Mouse (Mus musculus): ENCODE measurements around the gene Itih3.

Itih3 gene

DNA sequence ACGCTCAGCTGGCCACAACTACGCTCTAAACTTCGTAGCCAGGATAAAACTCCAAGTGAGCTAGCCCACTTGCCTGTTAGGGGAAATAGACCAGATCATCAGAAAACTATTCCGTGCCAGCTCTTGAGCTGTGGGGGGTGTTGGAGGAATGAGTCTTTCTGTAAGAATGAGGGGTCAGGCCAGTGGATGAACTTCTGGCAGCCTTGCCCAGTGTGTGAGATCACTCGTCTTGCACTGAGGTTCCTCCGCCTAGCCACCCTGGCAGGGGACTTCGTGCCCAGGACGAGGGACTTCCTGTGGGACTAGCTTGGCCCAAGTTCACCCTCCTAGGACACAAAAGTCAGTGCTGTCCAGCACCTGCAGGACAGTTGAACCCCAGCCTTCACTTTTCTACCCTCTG is 19.3 kb downstream of the Itih3 start:
- in situ Hi-C loops (cut with MboI; ENCODE audit: unreplicated experiment in 2 of 2) = no loop called here

GRCm38 (mm10) chr14:30903036-30903435 is 20.5 kb downstream of the Itih3 start:
- in situ Hi-C loops (cut with MboI; ENCODE audit: unreplicated experiment in 2 of 2) = no loop called here

GRCm38 (mm10) chr14:30902628-30903027 is 20.9 kb downstream of the Itih3 start:
- in situ Hi-C loops (cut with MboI; ENCODE audit: unreplicated experiment in 2 of 2) = no loop called here

- in situ Hi-C loops (cut with MboI; ENCODE audit: unreplicated experiment in 2 of 2) = loop anchor here (5.0 to 25.0 kb wide), 2 partner anchors 32 to 788 kb away; no protein-coding TSS in a partner anchor
These were observed 23.6 kb downstream of the Itih3 start for GRCm38 (mm10) chr14:30899972-30900371.

DNA sequence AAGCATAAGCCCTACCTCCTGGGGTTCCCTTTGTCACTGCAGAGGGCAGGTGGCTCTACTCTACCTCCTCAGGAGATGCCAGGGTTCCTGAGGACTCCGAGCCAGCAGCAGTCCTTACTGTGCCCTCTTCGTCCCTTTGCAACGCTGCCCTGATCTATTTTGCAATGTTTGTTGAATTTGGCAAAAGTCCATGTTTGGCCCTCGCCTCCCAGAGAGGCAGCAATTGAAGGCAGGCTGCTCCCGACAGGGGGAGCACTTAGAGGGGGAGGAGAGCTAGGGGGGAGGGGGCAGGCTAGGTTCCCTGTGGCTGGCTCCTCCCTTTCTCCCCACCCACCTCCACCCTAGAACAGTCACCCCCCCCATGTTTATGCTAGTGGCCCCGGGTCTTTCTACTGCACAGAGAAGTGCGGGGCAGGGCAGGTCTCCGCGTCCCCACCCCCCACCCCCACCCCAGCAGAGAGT is 35.3 kb downstream of the Itih3 start:
- in situ Hi-C loops (cut with MboI; ENCODE audit: unreplicated experiment in 2 of 2) = loop anchor here in 1 of 2 experiments (25.0 kb wide), 1 partner anchor 776 kb away; no protein-coding TSS in a partner anchor

DNA sequence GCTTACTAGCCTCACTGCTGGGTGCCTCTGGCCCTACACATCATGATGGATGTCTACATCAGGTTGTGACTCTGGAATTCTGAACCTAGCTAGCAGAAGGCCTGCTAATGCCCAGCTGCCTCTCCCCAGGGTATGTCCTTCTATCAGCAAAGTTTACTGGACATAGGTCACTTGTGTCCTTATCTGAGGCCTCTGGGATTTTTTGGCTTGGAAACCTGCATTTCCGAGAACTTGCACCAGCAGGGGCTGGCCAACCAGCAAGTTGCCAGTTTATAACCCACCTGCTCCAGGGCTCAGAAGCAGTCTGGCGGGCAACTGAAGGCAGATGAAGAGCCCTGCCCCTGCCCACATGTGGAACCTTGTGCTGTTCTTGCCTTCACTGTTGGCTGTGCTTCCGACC is 37.4 kb downstream of the Itih3 start, which contains the start of gene Itih4:
Gene Itih4, plus strand, starts transcription at position 273 of the 400 bp plus-strand sequence.
- in situ Hi-C loops (cut with MboI; ENCODE audit: unreplicated experiment in 2 of 2) = loop anchor here in 1 of 2 experiments (25.0 kb wide), 1 partner anchor 774 kb away; no protein-coding TSS in a partner anchor

GRCm38 (mm10) chr14:30885298-30885697 is 38.3 kb downstream of the Itih3 start:
- in situ Hi-C loops (cut with MboI; ENCODE audit: unreplicated experiment in 2 of 2) = loop anchor here in 1 of 2 experiments (25.0 kb wide), 1 partner anchor 773 kb away; no protein-coding TSS in a partner anchor

DNA sequence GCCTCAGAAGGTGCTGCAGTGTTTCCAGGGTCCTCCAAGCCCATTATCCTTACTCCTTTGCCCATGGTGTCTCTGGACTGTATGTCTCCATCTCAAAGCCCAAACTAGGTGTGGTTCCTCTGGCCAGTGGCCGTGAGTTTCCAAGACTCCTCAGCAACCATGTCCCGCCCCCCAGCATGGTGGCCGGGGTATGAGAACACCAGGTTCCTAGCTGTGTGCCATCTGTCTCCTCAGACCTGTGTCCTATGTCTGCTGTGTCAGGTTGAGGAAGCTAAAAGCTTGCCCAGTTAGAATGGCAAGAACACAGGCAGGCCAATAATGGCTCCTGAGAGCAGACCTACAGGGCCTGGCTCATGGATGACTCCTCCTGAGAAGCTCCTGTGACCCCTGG is 41.8 kb downstream of the Itih3 start:
- in situ Hi-C loops (cut with MboI; ENCODE audit: unreplicated experiment in 2 of 2) = loop anchor here in 1 of 2 experiments (25.0 kb wide), 1 partner anchor 769 kb away; no protein-coding TSS in a partner anchor

DNA sequence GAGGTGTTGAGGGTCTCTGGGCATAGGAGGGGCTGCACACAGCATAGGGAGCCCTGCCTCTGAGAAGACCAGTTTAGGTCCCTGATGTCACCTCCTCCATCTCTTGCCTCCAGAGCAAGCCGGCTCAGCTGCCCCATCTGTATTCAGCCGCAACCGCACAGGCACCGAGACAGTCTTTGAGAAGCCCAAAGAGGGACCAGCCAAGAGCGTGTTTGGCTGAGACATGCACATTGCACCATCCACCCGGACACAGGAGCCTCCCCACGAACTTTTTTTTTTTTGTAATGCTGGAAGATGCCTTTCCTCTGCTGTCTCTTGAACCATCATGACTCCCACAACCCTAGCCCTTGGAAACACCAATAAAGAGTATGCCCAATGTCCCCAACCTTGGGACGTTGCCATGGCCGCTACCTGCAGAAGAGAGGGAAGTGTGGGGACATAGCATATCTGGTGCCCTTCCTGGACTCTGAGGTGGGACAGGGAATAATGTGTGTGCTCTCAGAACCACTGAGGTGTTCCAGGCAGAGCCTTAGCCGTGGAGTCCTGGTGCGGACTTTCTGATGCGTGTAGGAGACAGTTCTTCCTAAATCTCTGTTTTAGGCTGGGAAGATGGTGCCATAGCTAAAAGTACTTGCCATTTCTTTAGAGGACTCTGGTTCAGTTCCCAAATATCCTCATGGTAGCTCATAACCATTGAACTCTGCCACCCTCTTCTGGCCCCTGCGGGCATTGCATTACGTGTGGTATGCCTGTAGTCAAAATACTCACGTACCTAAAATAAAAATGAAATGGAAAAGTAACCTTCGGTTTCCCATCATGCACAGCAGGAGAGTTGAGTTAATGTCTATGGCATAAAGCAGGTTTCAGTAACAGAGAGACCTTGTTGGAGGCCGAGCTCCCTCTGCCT is 42.5 kb downstream of the Itih3 start:
- in situ Hi-C loops (cut with MboI; ENCODE audit: unreplicated experiment in 2 of 2) = loop anchor here in 1 of 2 experiments (25.0 kb wide), 1 partner anchor 769 kb away; no protein-coding TSS in a partner anchor

GRCm38 (mm10) chr14:30880251-30880650 is 43.3 kb downstream of the Itih3 start:
- in situ Hi-C loops (cut with MboI; ENCODE audit: unreplicated experiment in 2 of 2) = loop anchor here in 1 of 2 experiments (25.0 kb wide), 1 partner anchor 768 kb away; no protein-coding TSS in a partner anchor

DNA sequence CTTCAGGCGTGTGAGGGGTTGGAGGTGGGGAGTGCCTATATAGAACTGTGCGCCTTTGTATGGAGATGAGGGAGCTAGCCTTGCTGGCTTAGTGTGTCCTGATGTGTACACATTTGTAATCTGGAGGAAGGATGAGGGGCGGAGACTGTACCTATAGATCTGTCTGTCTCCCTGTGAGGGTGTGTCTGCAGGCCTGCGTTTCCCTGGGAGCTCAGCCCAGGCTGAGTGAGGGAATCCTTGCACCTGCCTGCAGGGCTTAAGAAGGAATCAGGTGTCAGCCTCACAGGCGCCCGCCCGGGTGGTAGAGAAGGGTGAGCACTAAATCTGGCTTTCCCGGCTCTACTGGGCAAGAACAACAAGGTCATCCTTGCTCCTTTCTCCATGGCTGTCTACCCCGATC is 43.8 kb downstream of the Itih3 start:
- in situ Hi-C loops (cut with MboI; ENCODE audit: unreplicated experiment in 2 of 2) = loop anchor here (10.0 to 25.0 kb wide), 2 partner anchors 315 to 767 kb away; no protein-coding TSS in a partner anchor

DNA sequence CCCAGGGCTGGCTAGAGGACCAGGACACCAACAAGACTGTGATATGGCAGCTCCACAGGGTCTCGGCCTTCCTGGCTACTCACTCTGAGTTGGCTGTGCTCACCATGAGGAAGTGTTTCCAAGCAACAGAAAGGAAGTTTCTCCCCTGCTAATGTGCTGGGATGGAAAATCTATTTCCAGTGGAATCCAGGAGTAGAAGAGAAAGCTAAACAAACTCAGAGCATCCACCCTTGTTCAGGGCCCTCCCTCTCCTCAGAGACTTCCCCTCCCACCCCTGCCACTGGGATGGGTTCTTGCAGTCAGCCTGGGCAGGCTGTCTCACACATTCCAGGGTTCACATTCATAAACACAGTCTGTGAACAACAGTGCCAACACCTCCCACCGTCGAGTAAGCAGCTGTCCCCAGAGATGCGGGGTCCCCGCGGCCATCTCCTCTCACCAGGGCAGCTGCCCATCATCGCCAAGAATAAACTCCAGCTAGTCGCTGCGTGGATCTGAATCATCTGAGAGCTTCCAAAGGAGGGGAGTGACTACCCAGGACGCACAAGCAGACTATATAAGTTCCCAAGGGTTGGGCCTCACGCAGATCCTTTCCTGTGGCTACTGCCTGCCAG is 44.5 kb downstream of the Itih3 start, which contains the start of gene Mustn1:
Gene Mustn1, plus strand, starts transcription at position 243 of the 614 bp plus-strand sequence.
- in situ Hi-C loops (cut with MboI; ENCODE audit: unreplicated experiment in 2 of 2) = loop anchor here (10.0 to 25.0 kb wide), 2 partner anchors 316 to 767 kb away; no protein-coding TSS in a partner anchor

- in situ Hi-C loops (cut with MboI; ENCODE audit: unreplicated experiment in 2 of 2) = loop anchor here (10.0 to 25.0 kb wide), 2 partner anchors 317 to 766 kb away; no protein-coding TSS in a partner anchor
These were observed 45.7 kb downstream of the Itih3 start for GRCm38 (mm10) chr14:30877827-30878226.

DNA sequence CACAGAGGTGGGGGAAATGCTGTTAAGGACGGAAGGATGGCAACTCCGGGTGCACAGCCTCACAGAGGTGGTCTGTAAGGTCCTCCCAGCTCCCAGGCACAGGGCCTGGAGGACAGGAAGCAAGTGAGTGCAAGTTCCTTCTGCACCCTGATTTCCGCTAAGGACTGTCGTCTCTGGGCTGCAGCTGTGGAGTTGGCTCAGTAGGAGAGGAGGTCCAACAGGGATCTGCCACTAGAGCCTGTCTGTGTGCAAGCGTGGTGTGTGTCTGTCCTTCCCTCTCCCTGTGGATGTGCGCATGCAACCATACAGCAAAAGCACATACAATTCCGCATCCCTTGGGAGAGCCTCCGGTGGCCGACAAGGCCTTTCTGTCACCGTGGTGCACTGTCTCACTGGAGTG is 47.1 kb downstream of the Itih3 start:
- in situ Hi-C loops (cut with MboI; ENCODE audit: unreplicated experiment in 2 of 2) = loop anchor here (10.0 to 25.0 kb wide), 2 partner anchors 318 to 764 kb away; no protein-coding TSS in a partner anchor

- in situ Hi-C loops (cut with MboI; ENCODE audit: unreplicated experiment in 2 of 2) = loop anchor here (10.0 to 25.0 kb wide), 2 partner anchors 319 to 764 kb away; no protein-coding TSS in a partner anchor
These were observed 47.6 kb downstream of the Itih3 start for GRCm38 (mm10) chr14:30875955-30876354.

- in situ Hi-C loops (cut with MboI; ENCODE audit: unreplicated experiment in 2 of 2) = loop anchor here (10.0 to 25.0 kb wide), 2 partner anchors 320 to 763 kb away; no protein-coding TSS in a partner anchor
These were observed 48.3 kb downstream of the Itih3 start for GRCm38 (mm10) chr14:30875130-30875865.

DNA sequence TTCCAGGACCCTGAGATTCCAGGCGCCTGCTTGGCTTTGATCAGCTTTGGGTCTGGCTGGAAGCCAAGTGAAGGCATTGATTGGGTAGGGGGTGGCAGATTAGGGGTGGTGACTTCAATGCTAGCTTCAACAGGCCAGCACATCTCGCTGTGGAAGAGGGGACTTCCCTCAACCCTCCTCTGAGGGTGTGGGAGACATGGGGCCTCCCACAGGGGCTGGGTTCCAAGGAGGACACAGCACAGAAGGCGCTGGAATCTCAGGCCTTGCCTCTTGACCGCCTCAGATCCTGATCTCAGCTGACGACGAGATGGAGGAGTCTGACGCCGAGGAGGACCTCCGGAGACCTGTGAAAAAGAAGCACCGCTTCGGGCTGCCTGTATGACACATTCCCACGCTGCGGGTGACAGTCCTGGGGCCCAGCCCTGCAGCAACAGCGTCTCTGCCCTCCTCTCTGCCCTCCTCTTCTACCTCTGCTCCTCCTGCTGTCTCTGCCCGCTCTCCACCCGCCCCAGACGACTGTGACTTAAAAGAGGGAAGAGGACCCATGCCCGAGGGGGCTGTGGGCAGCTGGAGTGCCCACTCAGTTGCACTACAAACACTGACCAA is 49.4 kb downstream of the Itih3 start:
- in situ Hi-C loops (cut with MboI; ENCODE audit: unreplicated experiment in 2 of 2) = loop anchor here (5.0 to 10.0 kb wide), 2 partner anchors 68 to 321 kb away; partner anchors contain the start of gene Itih1 (in 1 of the 2)

DNA sequence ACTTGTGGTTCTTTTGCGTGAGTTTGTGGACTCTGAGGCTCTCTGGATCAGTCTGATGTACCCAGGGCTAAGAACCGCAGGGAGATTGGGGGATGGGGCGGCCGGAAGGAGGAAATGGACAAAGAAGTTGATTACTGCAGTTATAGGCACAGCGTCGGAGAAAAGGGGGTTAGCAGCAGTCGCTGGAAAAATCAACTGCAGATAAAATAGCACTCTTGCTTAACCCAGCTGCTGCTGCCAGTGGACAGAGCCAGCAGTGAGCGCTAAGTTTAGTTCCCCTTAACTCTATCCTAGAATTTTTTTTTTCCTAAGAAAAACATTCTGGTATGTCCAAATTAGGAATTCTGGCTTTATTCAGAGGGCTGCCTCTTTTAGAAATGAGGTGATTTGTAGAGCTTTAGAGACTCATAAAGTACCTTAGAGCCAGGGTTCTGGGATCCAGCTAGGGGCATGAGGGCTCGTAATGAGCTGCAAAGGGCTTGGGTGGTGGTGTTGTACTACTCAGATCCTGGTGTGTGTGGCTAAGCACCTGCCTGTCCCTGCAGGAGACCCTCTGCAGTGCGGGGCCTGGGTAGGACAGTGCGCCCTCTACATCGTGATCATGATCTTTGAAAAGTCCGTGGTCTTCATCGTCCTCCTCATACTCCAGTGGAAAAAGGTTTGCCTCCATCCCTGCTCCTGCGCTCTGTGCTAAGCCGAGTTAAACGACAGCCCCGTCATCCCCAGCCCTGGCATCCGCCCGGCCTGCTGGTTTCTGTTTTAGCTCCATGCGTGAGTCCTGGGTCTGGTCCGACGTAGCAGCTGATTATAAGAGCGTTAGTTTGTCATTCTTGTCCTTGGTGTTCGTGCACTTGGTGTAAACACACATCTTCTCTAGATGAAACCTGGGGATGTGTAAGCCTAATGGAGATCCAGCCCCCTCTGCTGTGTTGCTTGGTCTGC is 53.1 kb downstream of the Itih3 start:
- in situ Hi-C loops (cut with MboI; ENCODE audit: unreplicated experiment in 2 of 2) = loop anchor here (5.0 to 10.0 kb wide), 2 partner anchors 72 to 324 kb away; partner anchors contain the start of gene Itih1 (in 1 of the 2)
